Mouse (Mus musculus) E14TG2a.4 (cell line): ENCODE measurements around the gene Ttc7b.

Experiments
- H3K27me3 ChIP-seq: 2 replicates; pipeline ENCODE4 v1.6.1; 2014; ENCODE audit warnings: low read length, control low read depth; ENCODE audit not compliant: insufficient read depth
- H3K36me3 ChIP-seq: 2 replicates; pipeline ENCODE4 v1.6.1; 2014; ENCODE audit warnings: low read length, control low read depth; ENCODE audit not compliant: insufficient read depth
- H3K4me1 ChIP-seq: replicated peaks from 2 replicates; pipeline ENCODE4 v1.6.1; 2014; ENCODE audit warnings: low read depth, low read length, control low read depth
- H3K4me3 ChIP-seq: replicated peaks from 2 replicates; pipeline ENCODE4 v1.5.1; 2014; ENCODE audit warnings: mild to moderate bottlenecking, low read length
- H3K9me3 ChIP-seq: 2 replicates; pipeline ENCODE4 v1.6.1; 2014; ENCODE audit warnings: low read length, control low read depth
- CTCF ChIP-seq: conservative IDR thresholded peaks from 2 replicates; pipeline ENCODE4 v1.5.1; 2014; ENCODE audit warnings: low read length
- NANOG ChIP-seq: IDR thresholded peaks from 2 replicates; pipeline ENCODE4 v1.6.1; 2014; ENCODE audit warnings: borderline replicate concordance, low read length, mixed read lengths
- POU5F1 ChIP-seq: IDR thresholded peaks from 2 replicates; pipeline ENCODE4 v1.6.1; 2014; ENCODE audit warnings: low read length, borderline replicate concordance

Ttc7b gene

DNA sequence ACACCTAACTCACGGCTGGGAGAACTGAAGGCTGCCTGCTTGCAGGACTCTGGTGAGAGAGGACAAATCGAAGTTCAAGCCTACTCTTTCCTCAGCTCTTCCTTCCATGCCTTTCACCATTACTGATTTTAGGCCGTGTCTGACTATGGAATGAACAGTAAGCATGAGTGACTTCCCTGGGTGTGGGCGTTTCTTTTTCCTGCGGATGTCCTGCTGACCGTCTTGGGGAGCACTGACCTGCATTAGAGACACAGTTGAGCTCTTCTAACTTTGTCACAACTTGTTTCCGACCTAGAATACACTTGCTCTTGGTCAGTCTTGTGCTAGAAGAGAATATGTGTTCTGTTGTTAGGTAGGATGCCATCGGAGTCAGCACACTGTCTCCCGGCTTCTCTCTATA, 50.3 kb downstream of the Ttc7b start:
- Histone ChIP-seq H3K4me3 (no peak overlapping the region), H3K36me3 (peaks cover 25% of the 10 kb centered on the region), H3K9me3 (no peaks in the 10 kb centered on the region), H3K4me1 (peaks cover 9% of the 10 kb centered on the region), H3K27me3 (no peaks in the 10 kb centered on the region)
- TF ChIP-seq POU5F1 (no peak), NANOG (no peak), CTCF (no peak)

DNA sequence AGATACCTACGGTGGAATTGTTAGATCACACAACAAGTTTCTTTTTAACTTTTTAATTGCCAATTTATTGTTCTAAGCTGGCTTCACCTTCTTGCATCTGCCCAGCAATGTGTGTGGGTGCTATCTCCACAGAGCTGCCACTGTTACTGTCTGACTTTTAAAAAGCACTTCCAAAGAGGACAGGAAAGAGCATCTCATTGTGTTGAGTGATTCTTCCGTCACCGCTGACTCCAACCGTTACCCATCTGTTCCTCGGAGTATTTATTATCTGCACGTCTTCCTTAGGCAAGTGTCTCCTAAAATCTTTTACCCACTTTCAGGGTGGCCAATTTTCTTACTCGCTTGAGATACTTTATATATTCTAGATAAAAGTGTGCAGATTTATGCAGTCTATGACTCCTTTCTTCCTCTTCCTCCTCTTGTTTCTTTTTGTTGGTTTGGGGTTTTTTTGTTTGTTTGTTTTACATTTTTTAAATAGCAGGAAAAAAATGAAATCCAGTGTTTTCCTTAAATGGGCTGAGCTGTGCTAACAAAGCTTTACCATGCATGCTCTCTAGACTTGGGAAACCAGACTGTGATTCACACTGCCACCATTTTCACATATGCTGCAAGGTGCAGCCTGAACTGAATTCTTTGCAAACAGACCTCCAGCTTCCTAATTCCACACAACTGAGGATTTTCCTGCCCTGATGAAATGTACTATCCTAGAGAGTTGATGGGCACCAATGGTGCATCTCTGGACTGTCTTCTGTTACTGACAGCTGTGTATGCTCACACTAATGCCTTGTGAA, 50.9 kb downstream of the Ttc7b start:
- no peak for TF ChIP-seq NANOG
- Histone ChIP-seq H3K27me3 (no peaks in the 10 kb centered on the region), H3K4me1 (peaks cover 10% of the 10 kb centered on the region), H3K4me3 (no peak overlapping the region), H3K36me3 (peaks cover 25% of the 10 kb centered on the region), H3K9me3 (no peaks in the 10 kb centered on the region)

DNA sequence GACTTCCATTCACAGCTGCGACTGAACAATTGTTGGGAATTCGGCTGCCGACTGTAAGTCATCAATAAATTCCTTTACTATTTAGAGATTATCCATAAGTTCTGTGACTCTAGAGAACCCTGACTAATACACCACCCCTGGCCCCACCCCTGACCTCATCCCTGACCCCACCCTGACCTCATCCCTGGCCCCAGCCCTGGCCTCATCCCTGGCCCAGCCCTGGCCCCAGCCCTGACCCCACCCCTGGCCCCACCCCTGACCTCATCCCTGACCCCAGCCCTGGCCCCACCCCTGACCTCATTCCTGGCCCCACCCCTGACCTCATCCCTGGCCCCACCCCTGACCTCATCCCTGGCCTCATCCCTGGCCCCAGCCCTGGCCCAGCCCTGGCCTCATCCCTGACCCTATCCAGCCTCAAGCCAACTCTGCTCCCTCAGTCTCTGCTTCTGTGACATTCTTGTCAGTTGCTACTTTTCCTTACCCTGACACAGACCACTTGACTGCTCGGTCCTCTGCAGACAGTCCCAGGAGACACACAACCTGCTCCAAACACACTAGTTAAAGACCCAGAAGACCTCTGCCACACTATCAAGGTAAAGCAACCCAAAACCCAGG, 55.4 kb downstream of the Ttc7b start:
- no peaks in the 10 kb centered on the region for H3K27me3 ChIP-seq
- no peaks in the 10 kb centered on the region for H3K9me3 ChIP-seq
- no peak for TF ChIP-seq NANOG
- no peak for TF ChIP-seq CTCF
- TF ChIP-seq POU5F1, result no peak
- no peak overlapping the region for H3K4me3 ChIP-seq
- H3K36me3 ChIP-seq, result peaks cover 19% of the 10 kb centered on the region
- H3K4me1 ChIP-seq, result peaks cover 10% of the 10 kb centered on the region

DNA sequence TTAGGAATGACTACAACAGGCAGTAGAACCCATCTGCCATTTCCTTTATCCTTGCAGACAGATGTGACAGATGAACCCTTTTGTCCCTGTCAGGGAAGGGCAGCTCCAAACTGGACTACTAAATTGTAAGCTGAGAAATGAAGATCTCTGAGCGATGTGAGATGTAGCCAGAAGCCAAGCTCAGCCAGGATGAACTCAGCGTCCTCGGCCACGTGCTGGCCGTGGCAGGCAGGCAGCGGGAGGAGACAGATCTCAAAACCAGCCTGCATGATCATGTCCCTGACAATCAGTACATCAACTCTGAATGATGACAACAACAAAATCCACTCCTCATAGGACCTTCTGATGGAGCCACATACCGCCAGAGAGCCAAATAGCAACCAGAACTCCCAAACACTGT, 62.9 kb downstream of the Ttc7b start:
- peaks cover 11% of the 10 kb centered on the region for H3K4me1 ChIP-seq
- H3K27me3 ChIP-seq, result no peaks in the 10 kb centered on the region
- no peak overlapping the region for H3K4me3 ChIP-seq
- no peaks in the 10 kb centered on the region for H3K9me3 ChIP-seq
- peaks cover 31% of the 10 kb centered on the region for H3K36me3 ChIP-seq
- TF ChIP-seq CTCF (no peak), POU5F1 (no peak), NANOG (no peak)

DNA sequence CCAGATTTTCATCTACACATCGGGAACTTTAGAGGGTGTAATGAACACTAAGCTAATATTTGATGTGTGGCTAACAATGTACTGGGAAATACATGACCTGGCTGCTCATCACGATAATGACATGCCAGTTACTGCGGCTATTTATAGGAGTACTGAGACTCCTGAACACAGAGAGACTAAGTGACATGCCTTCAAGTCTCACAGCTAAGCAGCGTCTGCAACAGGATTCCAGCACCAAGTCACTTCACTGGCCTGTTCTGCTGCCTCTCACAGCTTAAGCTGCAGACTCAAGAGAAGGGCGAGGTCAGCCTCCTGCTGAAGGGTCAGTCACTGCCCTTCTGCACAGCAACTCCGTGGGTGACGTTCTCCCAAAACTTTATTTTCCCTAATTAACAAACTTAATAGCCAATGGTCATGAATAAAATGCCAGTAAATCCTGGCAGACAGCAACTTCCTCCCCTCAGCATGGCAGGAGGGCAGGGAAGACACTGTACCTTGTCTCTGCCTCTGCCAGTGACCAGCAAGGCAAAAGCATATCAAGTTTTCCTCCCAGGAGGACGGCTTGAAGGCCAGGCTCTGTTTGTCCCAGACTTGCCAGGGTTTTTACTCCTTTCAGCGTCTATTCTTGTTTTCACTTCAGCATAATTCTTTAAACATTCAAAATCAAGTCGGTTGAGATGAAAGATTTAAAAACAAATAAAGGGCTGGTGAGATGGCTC, 64.2 kb downstream of the Ttc7b start:
- TF ChIP-seq NANOG, result no peak
- no peak for TF ChIP-seq POU5F1
- no peak for TF ChIP-seq CTCF
- no peaks in the 10 kb centered on the region for H3K27me3 ChIP-seq
- no peaks in the 10 kb centered on the region for H3K9me3 ChIP-seq

DNA sequence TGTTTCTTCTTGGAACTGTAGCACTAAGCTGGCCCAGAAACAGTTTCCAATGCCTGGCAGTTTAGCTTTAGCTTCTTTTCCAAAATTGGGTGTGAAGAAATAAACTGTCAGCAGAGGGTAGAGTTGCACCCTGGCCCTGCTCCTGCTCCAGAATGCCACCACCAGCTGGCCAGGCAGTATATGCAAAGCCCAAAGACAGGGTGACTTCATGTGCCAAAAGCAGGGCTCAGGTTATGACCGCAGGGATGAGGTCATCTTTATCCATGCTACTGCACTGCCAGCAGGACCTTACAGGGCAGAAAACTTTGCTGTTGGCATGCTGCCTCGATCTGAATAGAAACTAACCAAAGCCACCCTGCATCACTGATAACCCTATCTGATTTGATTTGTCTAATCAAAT, 65.2 kb downstream of the Ttc7b start:
- Histone ChIP-seq H3K9me3 (no peaks in the 10 kb centered on the region), H3K27me3 (no peaks in the 10 kb centered on the region), H3K4me3 (no peak overlapping the region), H3K36me3 (peaks cover 34% of the 10 kb centered on the region), H3K4me1 (peaks cover 15% of the 10 kb centered on the region)
- TF ChIP-seq NANOG (no peak), POU5F1 (no peak), CTCF (no peak)

More for the DNA sequence above, 64.2 kb downstream of the Ttc7b start:
- Histone ChIP-seq H3K4me3 (no peak overlapping the region), H3K4me1 (peaks cover 15% of the 10 kb centered on the region), H3K36me3 (peaks cover 31% of the 10 kb centered on the region)

DNA sequence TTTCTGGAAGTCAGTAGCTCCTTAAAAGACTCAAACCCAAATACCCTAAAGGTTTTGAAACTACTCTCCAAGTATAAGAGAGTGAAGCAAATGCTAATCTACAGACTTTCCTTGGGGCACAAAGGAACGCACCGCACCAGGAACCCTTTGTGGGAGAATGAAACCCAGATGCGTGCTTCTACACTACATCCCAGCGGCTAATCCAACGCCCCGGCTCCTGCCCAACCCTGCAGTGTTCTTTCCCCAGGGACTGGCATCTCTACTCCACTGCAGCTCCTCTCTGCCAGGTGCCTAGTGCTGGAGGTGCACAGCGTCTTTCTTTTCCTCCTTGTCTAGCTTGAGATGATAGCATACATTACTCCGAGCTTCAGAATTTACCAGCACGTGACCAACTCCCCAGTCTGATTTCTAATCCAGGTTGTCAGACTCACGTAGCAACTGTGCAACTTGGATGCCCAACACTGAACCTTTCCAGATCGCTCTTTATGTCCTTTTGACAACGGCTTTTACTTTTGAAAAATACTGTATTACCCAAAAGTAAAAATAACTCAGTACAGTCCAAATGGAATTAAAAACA, 72.8 kb downstream of the Ttc7b start:
- H3K4me1 ChIP-seq, result peaks cover 13% of the 10 kb centered on the region; the same call in 1 of the 2 replicates
- H3K36me3 ChIP-seq, result peaks cover 32% of the 10 kb centered on the region
- H3K27me3 ChIP-seq, result no peaks in the 10 kb centered on the region
- H3K4me3 ChIP-seq, result no peak overlapping the region
- H3K9me3 ChIP-seq, result no peaks in the 10 kb centered on the region
- TF ChIP-seq CTCF (no peak), POU5F1 (no peak), NANOG (no peak)

DNA sequence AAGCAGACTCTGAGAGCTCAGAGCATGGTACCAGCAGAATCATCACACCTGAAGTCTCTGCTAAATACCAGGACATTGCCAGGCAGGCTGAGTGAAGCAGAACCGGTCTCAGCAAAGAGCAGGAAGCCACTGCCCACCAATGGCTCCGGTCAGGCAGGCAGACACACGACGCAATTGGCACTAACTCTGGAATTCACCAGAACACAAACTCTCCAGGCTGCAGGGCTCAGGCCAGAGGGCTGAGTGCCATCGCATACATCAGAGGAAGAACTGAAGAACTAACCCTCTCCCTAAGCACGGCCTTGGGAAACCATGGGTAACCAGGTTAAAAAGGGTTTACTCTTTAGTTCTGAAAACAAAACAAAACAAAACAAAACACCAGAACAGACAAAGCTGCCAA, 73.5 kb downstream of the Ttc7b start:
- H3K9me3 ChIP-seq, result no peaks in the 10 kb centered on the region
- H3K27me3 ChIP-seq, result no peaks in the 10 kb centered on the region
- TF ChIP-seq POU5F1 (no peak), CTCF (no peak), NANOG (no peak)
- H3K36me3 ChIP-seq, result peaks cover 38% of the 10 kb centered on the region
- H3K4me1 ChIP-seq, result peaks cover 9% of the 10 kb centered on the region; the same call in 1 of the 2 replicates
- no peak overlapping the region for H3K4me3 ChIP-seq
